Mouse (Mus musculus) ES-Bruce4 (cell line): ENCODE results near the gene Mpg. TPM values are rescaled to one million over a fixed set of nuclear protein-coding genes. Genes with fewer than 3 reads are reported as not detected.

Source experiments
- H3K27ac ChIP-seq: 2 replicates; pipeline ENCODE4 v1.5.1; 2012; ENCODE audit warnings: low read length, inconsistent platforms; ENCODE audit not compliant: insufficient read depth
- H3K27me3 ChIP-seq: 2 replicates; pipeline ENCODE4 v1.6.1; 2012; ENCODE audit warnings: mild to moderate bottlenecking, low read length, inconsistent platforms; ENCODE audit not compliant: control insufficient read depth, poor library complexity, insufficient read depth, severe bottlenecking
- H3K36me3 ChIP-seq: 2 replicates; pipeline ENCODE4 v1.6.1; 2012; ENCODE audit warnings: inconsistent platforms, mild to moderate bottlenecking, low read length, moderate library complexity; ENCODE audit not compliant: control insufficient read depth, poor library complexity, insufficient read depth, severe bottlenecking
- H3K4me1 ChIP-seq: one replicate; pipeline ENCODE4 v1.8.1; 2011; ENCODE audit warnings: low read length; ENCODE audit not compliant: control insufficient read depth, insufficient read depth
- H3K4me3 ChIP-seq: 2 replicates; pipeline ENCODE4 v1.5.1; 2011; ENCODE audit warnings: low read depth, mild to moderate bottlenecking, low read length
- H3K9ac ChIP-seq: 2 replicates; pipeline ENCODE4 v1.6.1; 2012; ENCODE audit warnings: low read depth, mild to moderate bottlenecking, inconsistent platforms; ENCODE audit not compliant: poor library complexity, severe bottlenecking
- H3K9me3 ChIP-seq: replicated peaks from 2 replicates; pipeline ENCODE4 v1.6.1; 2012; ENCODE audit warnings: mild to moderate bottlenecking, low read length, inconsistent platforms; ENCODE audit not compliant: control insufficient read depth, poor library complexity, insufficient read depth, severe bottlenecking
- CTCF ChIP-seq: IDR thresholded peaks from one replicate; pipeline ENCODE4 v1.8.1; 2011; ENCODE audit warnings: low read depth, low read length
- EP300 ChIP-seq: IDR thresholded peaks from 2 replicates; pipeline ENCODE4 v1.6.1; 2011; ENCODE audit warnings: low read depth, low read length; ENCODE audit not compliant: insufficient read depth
- POLR2A ChIP-seq: IDR thresholded peaks from one replicate; pipeline ENCODE4 v1.8.1; 2011; ENCODE audit warnings: low read length; ENCODE audit not compliant: insufficient read depth
- polyA plus RNA-seq: library from polyadenylated mRNA; stranded (reverse); fragments of >200 nt; gene quantifications from 2 replicates; pipeline ENCODE4 v1.2.4, GENCODE M21; 2011; ENCODE audit warnings: low read depth; ENCODE audit not compliant: missing spikeins, insufficient read depth, insufficient read length

The Mpg gene
- polyA plus RNA-seq, 1 experiment = 20.5 TPM

DNA sequence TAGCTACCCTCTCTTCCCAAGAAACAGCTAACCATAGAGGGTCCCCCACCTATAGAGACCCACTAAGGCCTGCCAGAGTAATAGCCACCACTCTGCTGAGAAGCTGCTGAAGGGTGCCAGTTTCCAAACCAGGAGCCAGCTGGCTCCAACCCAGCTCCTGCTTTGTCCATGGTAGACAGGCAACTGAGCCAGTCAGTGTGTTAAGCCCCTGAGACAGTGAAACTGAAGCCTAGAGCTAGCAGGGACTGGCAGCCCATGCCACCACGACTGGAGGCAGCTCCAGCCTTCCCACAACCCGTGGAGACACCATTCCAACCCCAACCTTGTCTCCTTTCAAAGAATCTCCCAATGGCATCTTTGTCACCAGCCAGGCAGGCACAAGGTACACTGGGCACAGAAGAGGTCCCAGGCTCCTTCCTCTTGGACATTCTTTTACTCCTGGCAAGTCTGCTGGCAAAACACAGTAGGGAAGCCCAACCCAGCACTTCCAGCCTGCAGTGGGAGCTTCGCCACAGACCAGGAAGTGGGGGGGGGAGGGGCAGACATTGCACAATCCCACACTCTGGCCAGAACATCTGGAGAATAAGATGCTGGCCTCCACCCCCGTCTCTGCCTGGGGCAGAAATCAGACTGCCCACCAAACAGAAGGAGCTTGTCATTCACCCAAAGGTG, 1.7 kb upstream of the Mpg start:
- H3K36me3 ChIP-seq = no peaks in the 10 kb centered on the region; the same call in 1 of the 2 replicates
- H3K27me3 ChIP-seq = no peaks in the 10 kb centered on the region
- TF ChIP-seq EP300 (no peak), POLR2A (no peak), CTCF (no peak)
- no peak overlapping the region for H3K4me3 ChIP-seq
- H3K9me3 ChIP-seq = no peaks in the 10 kb centered on the region
- H3K4me1 ChIP-seq = peaks cover 15% of the 10 kb centered on the region
- H3K27ac ChIP-seq = no peak overlapping the region
- no peak overlapping the region for H3K9ac ChIP-seq

DNA sequence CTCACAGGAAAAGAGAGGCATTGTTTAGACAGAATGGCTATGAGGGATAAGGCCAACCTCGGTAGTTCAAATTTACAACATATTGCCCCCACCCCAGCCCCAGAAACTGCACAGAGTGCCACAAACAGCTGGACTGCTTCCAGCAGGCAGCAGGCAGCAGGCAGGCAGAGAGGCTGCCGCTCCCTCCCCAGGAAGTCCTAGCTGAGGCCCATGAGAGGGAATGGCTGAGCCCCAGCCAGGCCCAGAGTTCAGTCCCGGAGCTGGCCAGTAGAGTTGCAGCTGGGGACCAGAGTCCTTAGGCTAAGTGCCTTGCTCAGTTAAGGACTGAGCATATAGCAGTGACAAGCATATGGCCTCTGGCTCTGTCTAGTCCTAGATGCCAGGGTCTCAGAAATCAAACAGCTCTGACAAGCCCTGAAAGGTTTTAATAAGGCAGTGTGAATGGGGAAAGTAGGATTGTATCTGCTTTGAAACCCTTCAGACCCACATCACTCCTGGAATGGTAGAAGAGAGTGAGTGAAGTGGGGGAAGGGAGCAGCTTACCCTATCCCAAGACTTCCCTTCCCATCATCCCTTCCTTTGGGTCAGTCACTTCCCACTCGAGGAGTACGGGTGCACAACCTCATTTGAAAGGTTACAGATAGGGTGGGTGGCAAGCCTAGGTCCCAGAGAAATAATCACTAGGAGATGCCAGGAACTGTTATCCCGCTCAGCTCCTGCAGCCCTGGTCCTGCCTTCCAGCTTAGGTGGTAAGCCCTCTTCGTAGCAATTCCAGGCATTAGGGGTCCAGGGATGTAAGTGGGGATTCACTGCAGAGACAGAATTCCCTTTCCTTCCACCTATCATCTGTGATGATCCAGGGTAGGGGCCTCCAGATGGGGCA, 842 bp upstream of the Mpg start:
- no peak for TF ChIP-seq CTCF
- no peak for TF ChIP-seq POLR2A
- TF ChIP-seq EP300 = no peak
- H3K27me3 ChIP-seq = no peaks in the 10 kb centered on the region

DNA sequence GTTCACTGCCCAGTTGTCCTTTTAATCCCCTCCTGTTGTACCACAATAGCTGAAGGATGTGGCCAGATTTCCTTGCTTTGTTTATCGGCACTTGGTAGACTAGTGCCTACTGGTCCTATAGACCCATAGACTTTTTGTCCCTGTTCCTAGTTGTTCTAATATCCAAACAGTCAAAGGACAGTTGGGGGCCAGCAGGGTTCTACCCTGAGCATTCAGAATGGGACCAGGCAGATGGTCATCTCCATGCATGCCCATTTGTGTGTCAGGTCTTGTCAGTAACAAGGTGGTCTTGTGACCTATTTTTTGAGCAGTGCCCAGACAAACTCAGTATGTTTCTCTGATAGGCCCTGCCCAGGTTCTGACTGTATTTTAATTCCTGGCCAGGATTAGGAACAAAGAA, 736 bp downstream of the Mpg start:
- Histone ChIP-seq H3K36me3 (peaks cover 8% of the 10 kb centered on the region), H3K4me3 (peak overlapping the region; percentile 74), H3K9me3 (no peaks in the 10 kb centered on the region), H3K9ac (peak overlapping the region; percentile 77), H3K27ac (no peak overlapping the region), H3K4me1 (peaks cover 13% of the 10 kb centered on the region), H3K27me3 (no peaks in the 10 kb centered on the region)
- TF ChIP-seq CTCF (no peak), EP300 (no peak), POLR2A (no peak)

More for the DNA sequence above, 842 bp upstream of the Mpg start:
- H3K9me3 ChIP-seq = no peaks in the 10 kb centered on the region
- no peak overlapping the region for H3K4me3 ChIP-seq
- H3K4me1 ChIP-seq = peaks cover 13% of the 10 kb centered on the region
- no peak overlapping the region for H3K9ac ChIP-seq
- peaks cover 2% of the 10 kb centered on the region; the same call in 1 of the 2 replicates for H3K36me3 ChIP-seq
- no peak overlapping the region for H3K27ac ChIP-seq

DNA sequence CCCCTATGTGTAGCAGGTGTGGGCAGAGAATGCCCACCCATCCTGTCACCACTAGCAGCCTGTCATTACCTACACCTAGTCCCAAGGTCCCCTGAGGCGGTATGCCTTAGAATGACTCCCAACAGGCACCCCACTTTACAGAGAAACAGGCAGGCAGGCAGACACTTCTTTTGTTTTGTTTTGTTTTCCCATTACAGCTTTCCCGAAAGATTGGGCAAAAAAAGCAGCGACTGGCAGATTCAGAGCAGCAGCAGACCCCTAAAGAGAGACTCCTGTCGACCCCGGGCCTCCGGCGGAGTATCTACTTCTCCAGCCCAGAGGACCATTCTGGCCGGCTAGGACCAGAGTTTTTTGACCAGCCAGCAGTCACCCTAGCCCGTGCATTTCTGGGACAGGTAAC, 1.2 kb downstream of the Mpg start:
- H3K27ac ChIP-seq = no peak overlapping the region
- no peaks in the 10 kb centered on the region for H3K9me3 ChIP-seq
- H3K9ac ChIP-seq = no peak overlapping the region
- no peaks in the 10 kb centered on the region for H3K27me3 ChIP-seq
- peaks cover 13% of the 10 kb centered on the region for H3K4me1 ChIP-seq
- no peak overlapping the region for H3K4me3 ChIP-seq
- TF ChIP-seq POLR2A (no peak), CTCF (no peak), EP300 (no peak)
- peaks cover 12% of the 10 kb centered on the region for H3K36me3 ChIP-seq

DNA sequence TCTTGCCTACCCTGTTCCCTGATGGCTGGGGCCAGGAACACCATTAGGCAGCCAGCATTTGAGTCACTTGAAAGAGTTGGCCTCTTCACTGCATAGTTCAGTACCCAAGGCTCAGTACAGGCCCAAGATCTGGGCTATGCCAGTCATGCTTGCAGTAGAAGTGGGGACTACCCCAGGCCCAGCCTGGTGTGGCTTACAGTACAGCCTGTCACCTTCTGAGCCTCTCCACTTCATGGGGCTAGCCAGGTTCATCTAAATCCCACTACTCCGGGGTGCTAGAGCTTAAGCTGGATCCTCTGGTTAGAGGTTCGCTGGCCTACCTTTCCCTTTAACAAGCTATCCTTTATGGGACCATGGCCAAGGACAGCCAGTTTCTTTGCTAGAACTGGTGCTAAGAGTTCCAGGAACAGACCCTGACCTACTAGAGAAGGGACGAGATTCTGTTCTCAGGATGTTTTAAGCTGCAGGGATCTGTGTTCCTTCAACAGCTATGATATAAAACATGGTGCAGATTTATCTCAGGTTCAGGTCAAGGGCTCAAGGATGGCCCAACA, 2.1 kb downstream of the Mpg start:
- Histone ChIP-seq H3K27ac (no peak overlapping the region), H3K36me3 (peaks cover 12% of the 10 kb centered on the region), H3K4me1 (peaks cover 10% of the 10 kb centered on the region), H3K27me3 (no peaks in the 10 kb centered on the region), H3K9me3 (no peaks in the 10 kb centered on the region), H3K9ac (no peak overlapping the region), H3K4me3 (no peak overlapping the region)
- no peak for TF ChIP-seq POLR2A
- no peak for TF ChIP-seq CTCF
- TF ChIP-seq EP300 = no peak
